Mouse (Mus musculus): ENCODE data around the gene Iqcm. TPM values are rescaled to one million over a fixed set of nuclear protein-coding genes. Genes with fewer than 3 reads are reported as not detected.
"Not testable (repeated sequence)": the region's sequence is repeated elsewhere in the genome, so short reads cannot be mapped to it uniquely, and the experiment has no call there.

Iqcm gene
- polyA plus RNA-seq (2015; fragmentation: Nextera tagmentation; extraction: Ambion mirVana), result 0.16 TPM in 1 of 2 replicates, not detected in the other

DNA sequence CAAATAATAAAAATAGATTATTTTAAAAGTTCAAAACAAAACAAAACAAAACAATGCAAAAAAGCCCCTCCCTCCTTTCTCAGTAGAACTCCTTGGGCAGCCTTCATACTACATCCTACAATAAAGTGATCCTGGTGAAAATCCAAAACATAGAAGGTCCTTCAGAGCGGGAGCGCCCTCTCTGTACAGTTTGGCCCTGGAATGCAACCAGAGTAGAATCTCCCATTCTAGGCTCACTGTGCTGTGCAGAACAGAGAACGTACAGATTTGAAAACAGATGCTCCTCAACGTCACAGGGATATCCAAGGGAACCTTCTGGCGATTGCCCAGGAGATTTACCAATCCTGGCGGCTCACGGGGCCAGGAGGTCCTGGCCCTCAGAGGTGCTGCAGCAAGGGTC is at the start of gene Iqcm:
Gene Iqcm (plus strand): TSS at position 301 of the 400 bp plus-strand sequence.
- WGBS, result 92% methylated on average over 7 of the region's 7 CpGs
- Histone ChIP-seq H3K9ac (replicated peaks; ENCODE audit: low read depth, low read length) (no peak within 1 kb of the TSS), H3K27me3 (replicated peaks; ENCODE audit: control insufficient read depth, insufficient read depth, low read length) (no peaks in the 10 kb centered on the region), H3K4me1 (replicated peaks; ENCODE audit: control insufficient read depth, insufficient read depth, low read length) (no peaks in the 10 kb centered on the region), H3K4me2 (ENCODE audit: low read length) (no peak within 1 kb of the TSS), H3K27ac (ENCODE audit: low read length) (no peak within 1 kb of the TSS), H3K9me3 (ENCODE audit: control insufficient read depth, low read length) (no peaks in the 10 kb centered on the region), H3K4me3 (replicated peaks; ENCODE audit: low read length) (no peak within 1 kb of the TSS), H3K36me3 (ENCODE audit: control insufficient read depth, insufficient read depth) (no peaks in the 10 kb centered on the region)
- ATAC-seq, result no peak

DNA sequence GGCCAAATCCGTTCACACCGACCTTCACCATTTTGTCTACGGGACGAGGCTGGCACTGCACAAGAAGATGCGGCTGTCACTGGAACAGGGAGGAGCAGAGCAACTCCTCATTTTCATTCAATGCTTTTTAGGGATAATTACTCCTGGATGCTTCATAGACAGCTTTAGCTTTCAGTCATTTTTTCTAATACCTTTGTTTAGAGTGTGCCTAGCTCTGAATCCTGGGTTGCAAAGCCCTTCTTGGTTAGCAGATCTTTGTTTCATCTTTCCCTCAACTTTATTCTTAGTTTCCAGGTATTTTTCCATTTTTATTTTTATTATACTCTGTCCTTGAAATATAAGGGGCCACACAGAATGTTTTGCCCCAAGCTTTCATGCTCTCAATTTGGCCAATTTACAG is 42.0 kb upstream of the Iqcm start, which contains the start of gene Gm10358:
Gene Gm10358 (minus strand): TSS at position 101 of the 400 bp plus-strand sequence.
- no peak for ATAC-seq
- H3K4me2 ChIP-seq (ENCODE audit: low read length), result no peak within 1 kb of the TSS
- H3K27me3 ChIP-seq (replicated peaks; ENCODE audit: control insufficient read depth, insufficient read depth, low read length), result no peaks in the 10 kb centered on the region
- H3K4me3 ChIP-seq (replicated peaks; ENCODE audit: low read length), result no peak within 1 kb of the TSS
- no peaks in the 10 kb centered on the region for H3K9me3 ChIP-seq (ENCODE audit: control insufficient read depth, low read length)
- WGBS, result 97% methylated on average over 5 of the region's 5 CpGs
- H3K4me1 ChIP-seq (replicated peaks; ENCODE audit: control insufficient read depth, insufficient read depth, low read length), result no peaks in the 10 kb centered on the region
- H3K9ac ChIP-seq (replicated peaks; ENCODE audit: low read depth, low read length), result no peak within 1 kb of the TSS
- H3K27ac ChIP-seq (ENCODE audit: low read length), result no peak within 1 kb of the TSS
- no peaks in the 10 kb centered on the region for H3K36me3 ChIP-seq (ENCODE audit: control insufficient read depth, insufficient read depth)

DNA sequence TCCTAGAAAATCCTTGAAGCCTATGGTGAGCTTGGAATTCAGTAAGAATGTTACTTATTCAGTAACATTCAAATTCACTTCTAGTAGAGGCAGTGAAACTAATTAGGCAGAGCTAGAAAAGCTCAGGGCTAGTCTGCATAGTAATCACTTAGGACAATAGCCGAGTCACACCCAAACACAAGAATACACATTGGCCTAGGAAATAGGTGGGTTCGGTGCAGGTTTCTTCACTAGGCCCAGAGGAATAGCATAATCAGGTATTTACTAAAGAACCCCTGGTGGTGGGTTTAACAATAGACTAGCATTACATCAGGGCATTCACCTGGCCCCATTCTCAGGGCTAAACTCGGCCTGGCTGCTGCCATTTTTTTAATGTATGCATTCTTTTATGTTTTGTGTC is 32.8 kb upstream of the Iqcm start:
- not testable (repeated sequence) for H3K9ac ChIP-seq (replicated peaks; ENCODE audit: low read depth, low read length); H3K36me3 ChIP-seq (ENCODE audit: control insufficient read depth, insufficient read depth); H3K4me2 ChIP-seq (ENCODE audit: low read length); H3K4me3 ChIP-seq (replicated peaks; ENCODE audit: low read length); H3K9me3 ChIP-seq (ENCODE audit: control insufficient read depth, low read length); H3K27me3 ChIP-seq (replicated peaks; ENCODE audit: control insufficient read depth, insufficient read depth, low read length); ATAC-seq; H3K4me1 ChIP-seq (replicated peaks; ENCODE audit: control insufficient read depth, insufficient read depth, low read length); H3K27ac ChIP-seq (ENCODE audit: low read length)
- WGBS, result 57% methylated on average over 3 of the region's 3 CpGs

GRCm38 (mm10) chr8:75476756-75477155 is 28.3 kb downstream of the Iqcm start:
- Histone ChIP-seq H3K4me1 (replicated peaks; ENCODE audit: control insufficient read depth, insufficient read depth, low read length) (no peaks in the 10 kb centered on the region), H3K4me3 (replicated peaks; ENCODE audit: low read length) (no peak overlapping the region), H3K36me3 (ENCODE audit: control insufficient read depth, insufficient read depth) (no peaks in the 10 kb centered on the region), H3K27me3 (replicated peaks; ENCODE audit: control insufficient read depth, insufficient read depth, low read length) (no peaks in the 10 kb centered on the region), H3K9ac (replicated peaks; ENCODE audit: low read depth, low read length) (no peak overlapping the region), H3K9me3 (ENCODE audit: control insufficient read depth, low read length) (no peaks in the 10 kb centered on the region), H3K27ac (ENCODE audit: low read length) (no peak overlapping the region), H3K4me2 (ENCODE audit: low read length) (no peak overlapping the region)
- WGBS, result 67% methylated on average over 1 of the region's 1 CpGs
- ATAC-seq, result no peak

GRCm38 (mm10) chr8:75489035-75489678 is 40.7 kb downstream of the Iqcm start:
- H3K9ac ChIP-seq (replicated peaks; ENCODE audit: low read depth, low read length), result no peak overlapping the region
- no peaks in the 10 kb centered on the region for H3K9me3 ChIP-seq (ENCODE audit: control insufficient read depth, low read length)
- H3K4me3 ChIP-seq (replicated peaks; ENCODE audit: low read length), result no peak overlapping the region
- WGBS, result 86% methylated on average over 13 of the region's 13 CpGs
- ATAC-seq, result no peak
- H3K36me3 ChIP-seq (ENCODE audit: control insufficient read depth, insufficient read depth), result no peaks in the 10 kb centered on the region
- no peak overlapping the region for H3K27ac ChIP-seq (ENCODE audit: low read length)
- H3K4me2 ChIP-seq (ENCODE audit: low read length), result no peak overlapping the region
- H3K27me3 ChIP-seq (replicated peaks; ENCODE audit: control insufficient read depth, insufficient read depth, low read length), result no peaks in the 10 kb centered on the region
- H3K4me1 ChIP-seq (replicated peaks; ENCODE audit: control insufficient read depth, insufficient read depth, low read length), result no peaks in the 10 kb centered on the region

- Histone ChIP-seq H3K36me3 (ENCODE audit: control insufficient read depth, insufficient read depth) (no peaks in the 10 kb centered on the region), H3K4me2 (ENCODE audit: low read length) (no peak overlapping the region), H3K9ac (replicated peaks; ENCODE audit: low read depth, low read length) (no peak overlapping the region), H3K27ac (ENCODE audit: low read length) (no peak overlapping the region), H3K4me1 (replicated peaks; ENCODE audit: control insufficient read depth, insufficient read depth, low read length) (no peaks in the 10 kb centered on the region), H3K4me3 (replicated peaks; ENCODE audit: low read length) (no peak overlapping the region), H3K27me3 (replicated peaks; ENCODE audit: control insufficient read depth, insufficient read depth, low read length) (no peaks in the 10 kb centered on the region), H3K9me3 (ENCODE audit: control insufficient read depth, low read length) (no peaks in the 10 kb centered on the region)
- ATAC-seq, result no peak
- 51% methylated on average over 1 of the region's 1 CpGs for WGBS
These were observed 60.8 kb downstream of the Iqcm start for GRCm38 (mm10) chr8:75509299-75509698.

- WGBS, result 91% methylated on average over 3 of the region's 3 CpGs
- H3K4me1 ChIP-seq (replicated peaks; ENCODE audit: control insufficient read depth, insufficient read depth, low read length), result no peaks in the 10 kb centered on the region
- no peak for ATAC-seq
- H3K27ac ChIP-seq (ENCODE audit: low read length), result no peak overlapping the region
- no peak overlapping the region for H3K4me3 ChIP-seq (replicated peaks; ENCODE audit: low read length)
- no peak overlapping the region for H3K9ac ChIP-seq (replicated peaks; ENCODE audit: low read depth, low read length)
- no peak overlapping the region for H3K4me2 ChIP-seq (ENCODE audit: low read length)
- no peaks in the 10 kb centered on the region for H3K9me3 ChIP-seq (ENCODE audit: control insufficient read depth, low read length)
- no peaks in the 10 kb centered on the region for H3K36me3 ChIP-seq (ENCODE audit: control insufficient read depth, insufficient read depth)
- no peaks in the 10 kb centered on the region for H3K27me3 ChIP-seq (replicated peaks; ENCODE audit: control insufficient read depth, insufficient read depth, low read length)
These were observed 65.3 kb downstream of the Iqcm start for GRCm38 (mm10) chr8:75513786-75514185.

- no peak for ATAC-seq
- no peaks in the 10 kb centered on the region for H3K27me3 ChIP-seq (replicated peaks; ENCODE audit: control insufficient read depth, insufficient read depth, low read length)
- no peak overlapping the region for H3K4me3 ChIP-seq (replicated peaks; ENCODE audit: low read length)
- 97% methylated on average over 3 of the region's 3 CpGs for WGBS
- no peaks in the 10 kb centered on the region for H3K4me1 ChIP-seq (replicated peaks; ENCODE audit: control insufficient read depth, insufficient read depth, low read length)
- H3K4me2 ChIP-seq (ENCODE audit: low read length), result no peak overlapping the region
- no peaks in the 10 kb centered on the region for H3K9me3 ChIP-seq (ENCODE audit: control insufficient read depth, low read length)
- H3K36me3 ChIP-seq (ENCODE audit: control insufficient read depth, insufficient read depth), result no peaks in the 10 kb centered on the region
- H3K9ac ChIP-seq (replicated peaks; ENCODE audit: low read depth, low read length), result no peak overlapping the region
- no peak overlapping the region for H3K27ac ChIP-seq (ENCODE audit: low read length)
These were observed 100.8 kb downstream of the Iqcm start for GRCm38 (mm10) chr8:75549284-75549683.

- H3K27me3 ChIP-seq (replicated peaks; ENCODE audit: control insufficient read depth, insufficient read depth, low read length), result no peaks in the 10 kb centered on the region
- 90% methylated on average over 2 of the region's 2 CpGs for WGBS
- no peak overlapping the region for H3K4me2 ChIP-seq (ENCODE audit: low read length)
- H3K9me3 ChIP-seq (ENCODE audit: control insufficient read depth, low read length), result 0 out of 2 replicates have a peak, but pooled peaks cover 2% of the 10 kb centered on the region
- H3K36me3 ChIP-seq (ENCODE audit: control insufficient read depth, insufficient read depth), result no peaks in the 10 kb centered on the region
- no peak overlapping the region for H3K27ac ChIP-seq (ENCODE audit: low read length)
- ATAC-seq, result no peak
- no peak overlapping the region for H3K9ac ChIP-seq (replicated peaks; ENCODE audit: low read depth, low read length)
- H3K4me3 ChIP-seq (replicated peaks; ENCODE audit: low read length), result no peak overlapping the region
- H3K4me1 ChIP-seq (replicated peaks; ENCODE audit: control insufficient read depth, insufficient read depth, low read length), result no peaks in the 10 kb centered on the region
These were observed 147.8 kb downstream of the Iqcm start for GRCm38 (mm10) chr8:75596281-75596680.

GRCm38 (mm10) chr8:75642958-75643357 is 194.5 kb downstream of the Iqcm start:
- 86% methylated on average over 3 of the region's 3 CpGs for WGBS
- H3K27ac ChIP-seq (ENCODE audit: low read length), result no peak overlapping the region
- H3K9me3 ChIP-seq (ENCODE audit: control insufficient read depth, low read length), result no peaks in the 10 kb centered on the region
- no peaks in the 10 kb centered on the region for H3K36me3 ChIP-seq (ENCODE audit: control insufficient read depth, insufficient read depth)
- H3K4me1 ChIP-seq (replicated peaks; ENCODE audit: control insufficient read depth, insufficient read depth, low read length), result no peaks in the 10 kb centered on the region
- H3K4me2 ChIP-seq (ENCODE audit: low read length), result no peak overlapping the region
- no peak overlapping the region for H3K9ac ChIP-seq (replicated peaks; ENCODE audit: low read depth, low read length)
- no peak overlapping the region for H3K4me3 ChIP-seq (replicated peaks; ENCODE audit: low read length)
- H3K27me3 ChIP-seq (replicated peaks; ENCODE audit: control insufficient read depth, insufficient read depth, low read length), result no peaks in the 10 kb centered on the region
- ATAC-seq, result no peak

Measured in forebrain, embryonic 16.5 days (tissue).